Mouse (Mus musculus): ENCODE measurements around the gene Snrpg.
"Not testable (repeated sequence)": the region's sequence is repeated elsewhere in the genome, so short reads cannot be mapped to it uniquely, and the experiment has no call there.

Snrpg gene

DNA sequence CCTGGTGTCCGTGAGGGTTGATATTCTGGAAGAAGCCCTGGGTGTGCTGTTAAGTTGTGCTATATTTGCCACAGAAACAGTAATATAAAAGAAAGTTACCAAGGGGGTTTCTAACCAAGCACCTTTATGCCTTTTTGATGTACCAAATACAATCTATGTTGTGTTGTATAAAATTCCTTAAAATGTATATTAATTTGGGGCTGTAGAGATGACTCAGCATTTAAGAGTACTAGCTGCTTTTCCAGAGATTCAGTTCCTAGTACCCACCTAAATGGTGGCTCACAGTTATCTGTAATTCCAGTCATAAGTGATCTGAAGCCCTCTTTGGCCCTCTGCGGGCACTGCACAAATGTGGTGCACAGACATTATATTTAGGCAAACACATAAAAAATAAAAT, 4.3 kb upstream of the Snrpg start:
- CTCF ChIA-PET = interaction anchor here (0.5 to 1.0 kb wide), 2 partner anchors 59 to 398 kb away, joined by 3 to 12 read pairs; partner anchors contain the start of gene Gm44790

DNA sequence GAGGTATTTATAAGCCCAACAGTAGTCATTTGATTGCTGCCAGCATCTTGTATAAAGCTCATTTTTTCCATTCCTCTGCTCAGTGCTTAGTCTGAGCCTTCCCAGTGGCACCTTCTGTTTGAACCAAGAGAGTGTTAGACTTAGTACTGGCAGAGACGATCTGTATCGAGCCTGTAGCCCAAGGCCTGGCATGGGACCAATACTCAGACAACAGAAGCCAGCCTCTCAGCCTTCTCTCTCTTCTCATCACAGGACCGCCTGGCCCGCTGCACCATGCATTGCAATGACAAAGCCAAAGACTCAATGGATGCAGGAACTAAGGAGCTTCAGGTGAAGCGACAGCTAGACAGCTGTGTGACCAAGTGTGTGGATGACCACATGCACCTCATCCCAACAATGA, 2.6 kb upstream of the Snrpg start:
- CTCF ChIA-PET = no interaction called here

DNA sequence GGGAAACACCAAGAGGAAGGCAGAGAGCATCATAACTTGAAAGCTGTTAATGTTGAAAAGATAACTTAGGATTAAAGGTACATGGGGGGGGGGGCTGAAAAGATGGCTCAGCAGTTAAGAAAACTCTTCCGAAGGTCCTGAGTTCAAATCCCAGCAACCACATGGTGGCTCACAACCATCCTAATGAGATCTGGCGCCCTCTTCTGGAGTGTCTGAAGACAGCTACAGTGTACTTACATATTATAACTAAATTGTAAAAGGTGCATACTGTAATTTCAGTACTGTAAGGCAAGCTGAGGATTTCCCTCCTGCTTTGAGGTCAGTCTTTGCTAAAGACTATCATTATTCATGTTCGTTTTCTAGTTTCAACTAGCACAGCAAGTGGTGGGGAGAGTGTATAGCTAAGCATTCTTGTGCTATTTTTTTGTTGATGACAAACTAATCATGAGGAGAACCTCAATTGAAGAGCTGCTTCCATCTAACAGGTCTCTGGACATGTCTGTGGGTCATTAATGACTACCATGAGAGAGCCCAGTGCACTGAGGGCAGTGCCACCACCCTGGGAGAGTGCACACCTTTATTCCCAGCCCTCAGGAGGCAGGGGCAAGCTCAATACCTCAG, 901 bp upstream of the Snrpg start:
- CTCF ChIA-PET = no interaction called here

DNA sequence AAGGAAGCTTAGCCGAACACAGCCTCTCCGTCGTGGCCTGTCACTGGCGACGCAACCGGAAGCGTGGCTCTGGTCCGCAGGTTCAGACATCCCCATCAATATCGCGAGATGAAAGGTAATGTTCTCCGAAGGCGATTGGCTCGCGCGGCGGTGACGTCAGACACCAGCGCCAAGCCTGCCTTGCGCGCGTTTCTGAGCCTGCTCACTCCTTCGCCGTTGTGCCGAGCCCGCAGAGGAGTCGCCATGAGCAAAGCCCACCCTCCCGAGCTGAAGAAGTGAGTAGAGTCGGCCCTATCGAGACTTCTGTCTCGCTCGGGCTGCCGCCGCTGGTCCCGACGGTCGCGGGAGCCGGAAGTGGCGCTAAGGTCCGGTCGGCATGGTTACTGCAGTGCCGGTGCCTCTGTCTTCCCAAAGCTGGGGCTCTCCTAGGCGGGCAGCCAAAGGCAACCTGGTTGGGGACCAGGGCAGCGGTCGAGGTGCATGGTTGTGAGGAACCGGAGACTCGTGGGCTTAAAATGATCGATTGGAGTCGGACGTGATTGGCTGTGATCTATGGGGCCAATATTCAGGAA, 322 bp downstream of the Snrpg start:
- CTCF ChIA-PET = no interaction called here

DNA sequence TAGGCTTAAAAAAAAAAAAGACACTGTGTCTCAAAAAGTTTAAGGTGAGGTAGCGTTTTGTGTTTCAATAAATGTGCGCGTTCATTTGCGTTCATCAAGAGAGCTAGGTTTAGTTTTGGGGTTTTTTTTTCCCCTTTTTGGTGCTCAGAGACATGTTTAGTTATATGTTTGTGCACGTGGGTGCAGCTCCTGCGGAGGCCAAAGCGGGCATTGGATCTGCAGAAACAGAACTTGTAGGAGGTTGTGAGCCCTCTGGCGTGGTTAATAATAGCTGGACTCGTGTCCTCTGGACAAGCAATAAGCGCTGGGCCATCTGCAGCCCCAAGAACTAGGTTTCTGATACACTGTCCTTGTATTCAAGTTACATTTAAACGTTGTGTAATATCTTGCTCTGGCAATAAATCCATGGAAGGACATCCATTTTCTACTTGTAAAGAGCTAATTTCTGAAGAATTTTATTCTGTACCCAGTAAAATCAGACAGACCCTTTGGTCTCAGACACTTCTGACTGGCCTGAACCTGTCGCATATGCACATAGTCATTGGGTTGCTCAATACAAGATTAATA, 929 bp downstream of the Snrpg start:
- CTCF ChIA-PET = no interaction called here

DNA sequence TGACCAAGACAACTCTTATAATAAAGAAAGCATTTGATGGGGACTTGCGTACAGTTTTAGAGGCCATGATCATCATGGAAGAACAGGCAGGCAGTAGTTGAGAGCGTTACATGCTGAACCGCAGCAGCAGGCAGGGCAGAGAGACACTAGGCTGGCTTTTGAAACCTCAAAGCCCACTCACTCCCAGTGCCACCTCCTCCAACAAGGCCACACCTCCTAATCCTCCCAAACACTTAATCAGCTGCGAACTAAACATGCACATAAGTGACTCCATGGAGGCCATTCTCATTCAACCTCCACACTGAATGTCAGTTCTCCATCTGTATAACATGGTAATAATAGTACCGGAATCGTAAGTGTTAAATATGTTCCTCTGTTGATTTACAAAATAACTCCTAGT, 2.5 kb downstream of the Snrpg start:
- CTCF ChIA-PET = no interaction called here

DNA sequence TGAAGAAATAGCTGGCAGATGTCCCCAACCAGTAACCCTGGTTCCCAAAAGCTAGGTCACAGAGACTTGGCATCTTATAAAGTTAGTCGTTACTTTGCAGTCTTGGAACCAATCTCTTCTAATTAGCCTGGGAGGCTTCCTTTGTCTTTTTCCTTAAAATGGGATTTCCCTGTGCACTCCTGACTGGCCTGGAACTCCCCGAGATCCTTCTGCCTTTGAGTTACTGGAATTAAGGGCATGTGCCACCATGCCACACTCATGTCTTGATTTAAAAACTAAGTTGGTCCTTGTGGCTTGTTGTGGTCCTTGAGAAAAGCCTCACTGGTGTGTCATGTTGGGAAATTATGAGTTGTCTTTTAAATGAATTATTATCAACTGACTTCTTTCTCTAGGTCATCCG, 7.2 kb downstream of the Snrpg start:
- CTCF ChIA-PET = no interaction called here

DNA sequence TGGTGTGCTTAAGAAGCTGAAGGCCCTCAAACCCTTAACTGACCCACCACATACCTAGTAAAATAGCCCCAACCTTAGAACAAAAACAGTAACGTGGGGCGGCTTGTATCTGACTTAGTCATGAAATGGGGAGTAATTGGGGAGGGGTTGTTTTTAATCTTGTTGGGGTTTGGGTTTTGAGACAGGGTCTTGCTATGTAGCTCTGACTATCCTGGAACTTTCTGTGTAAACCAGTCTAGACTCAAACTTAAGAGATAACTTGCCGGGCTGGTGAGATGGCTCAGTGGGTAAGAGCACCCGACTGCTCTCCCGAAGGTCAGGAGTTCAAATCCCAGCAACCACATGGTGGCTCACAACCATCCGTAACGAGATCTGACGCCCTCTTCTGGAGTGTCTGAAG, 9.0 kb downstream of the Snrpg start:
- CTCF ChIA-PET = not testable (repeated sequence)

DNA sequence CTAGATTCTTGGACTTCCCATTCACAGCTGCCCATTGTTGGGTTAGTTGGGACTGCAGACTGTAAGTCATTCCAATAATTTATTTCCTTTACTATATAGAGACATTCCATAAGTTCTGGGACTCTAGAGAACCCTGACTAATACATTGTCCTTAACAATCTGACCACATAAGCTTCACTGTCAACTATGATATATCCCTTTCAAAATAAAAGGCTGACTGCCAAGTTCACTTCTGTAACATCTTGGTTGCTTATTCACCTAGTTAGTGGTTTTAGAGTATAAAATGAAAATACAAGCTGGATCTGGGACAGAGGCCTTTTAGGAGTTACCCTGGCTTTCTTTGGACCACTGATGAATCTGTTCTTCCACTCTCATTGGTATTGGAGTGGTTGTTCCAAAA, 11.4 kb downstream of the Snrpg start:
- CTCF ChIA-PET = no interaction called here

DNA sequence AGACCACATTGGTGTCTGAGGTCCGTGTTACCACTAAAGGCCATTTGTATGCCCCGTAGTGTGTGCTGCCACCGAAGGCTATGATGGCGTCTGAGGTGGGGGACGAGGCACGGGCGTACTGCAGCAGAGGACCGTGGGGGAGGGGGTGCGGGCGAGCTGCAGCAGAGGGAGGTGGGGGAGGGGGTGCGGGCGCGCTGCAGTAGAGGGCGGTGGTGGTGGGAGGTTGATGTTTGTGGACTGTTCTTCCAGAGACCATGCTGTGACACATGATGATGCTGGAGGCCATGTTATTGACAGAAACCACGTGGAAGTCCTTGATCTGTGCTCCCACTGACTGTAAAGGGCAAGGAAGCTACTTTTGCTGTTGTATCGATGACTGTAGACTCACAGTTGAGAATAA, 12.3 kb downstream of the Snrpg start:
- CTCF ChIA-PET = no interaction called here

DNA sequence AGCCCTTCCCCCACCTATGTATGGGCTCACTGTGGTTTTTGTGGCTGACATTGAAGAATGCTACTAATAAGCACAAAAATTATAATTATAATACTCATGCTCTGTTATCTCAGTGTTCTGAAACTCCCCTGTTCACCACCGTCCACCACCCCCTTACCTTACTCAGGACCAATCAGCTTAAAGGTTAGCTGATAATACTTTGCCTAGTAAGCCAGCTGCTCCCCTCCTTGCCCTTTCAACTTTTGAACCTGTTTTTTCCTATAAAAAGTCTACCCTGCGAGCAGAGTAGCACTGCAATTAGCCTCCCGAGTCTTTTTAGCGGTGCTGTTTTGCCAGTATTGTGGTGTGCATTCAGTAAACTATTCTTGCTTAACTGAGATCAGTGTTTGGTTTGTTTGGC, 13.6 kb downstream of the Snrpg start:
- CTCF ChIA-PET = no interaction called here

DNA sequence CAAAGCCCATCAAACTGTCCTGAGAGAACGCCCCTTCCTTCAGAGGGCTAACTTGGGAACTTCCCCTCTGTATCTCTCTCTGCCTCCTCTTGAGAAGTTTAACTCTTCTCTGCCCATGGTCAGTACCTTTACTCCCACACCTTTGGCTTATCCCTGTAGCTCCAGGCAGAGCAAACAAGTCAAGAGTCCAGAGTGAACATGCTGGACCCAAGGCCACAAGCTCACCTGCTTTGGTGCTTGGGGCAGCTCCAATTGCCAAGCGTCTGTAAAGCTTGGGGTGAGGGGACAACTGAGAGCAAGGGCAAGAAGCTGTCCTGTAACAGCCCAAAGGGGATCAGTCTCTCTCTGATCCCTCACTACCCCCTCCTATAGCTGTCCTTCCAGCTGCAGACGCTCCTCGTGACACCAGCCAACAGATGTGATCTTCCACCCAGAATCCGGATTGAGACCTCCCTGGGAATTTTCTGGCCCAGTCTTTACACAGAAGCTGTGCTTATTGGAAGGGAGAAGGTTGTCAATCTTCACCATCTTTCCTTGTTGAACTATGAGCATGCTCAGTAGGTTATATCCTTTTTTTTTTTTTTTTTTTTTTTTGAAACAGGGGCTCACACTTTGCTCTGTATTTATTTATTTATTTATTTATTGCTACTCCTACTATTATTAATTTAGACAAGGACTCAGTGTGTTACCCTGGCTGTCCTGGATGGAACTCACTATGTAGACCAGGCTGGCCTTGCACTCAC, 14.4 kb downstream of the Snrpg start:
- CTCF ChIA-PET = interaction anchor here (0.5 to 0.7 kb wide), 4 partner anchors 118 to 1697 kb away, joined by 3 to 7 read pairs (median 4); no protein-coding TSS in a partner anchor

DNA sequence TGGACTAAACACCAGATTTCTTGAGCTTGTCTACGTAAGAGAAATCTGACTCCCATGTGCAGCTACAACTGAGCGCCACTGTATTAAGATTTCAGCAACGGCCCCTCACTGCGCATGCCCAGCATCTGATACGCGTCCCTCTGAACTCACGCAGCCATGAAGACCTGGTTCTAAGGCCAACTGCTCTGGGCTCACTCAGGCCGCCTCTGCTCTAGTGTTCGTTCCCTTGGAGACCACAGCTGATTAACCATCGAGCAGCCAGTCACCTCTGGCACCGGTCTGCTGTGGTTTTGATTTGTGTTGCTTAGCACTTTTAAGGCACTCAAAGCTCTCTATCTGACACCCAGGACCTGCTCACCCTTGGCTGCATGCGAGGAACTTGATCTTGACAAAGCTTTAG, 16.2 kb downstream of the Snrpg start:
- CTCF ChIA-PET = no interaction called here

DNA sequence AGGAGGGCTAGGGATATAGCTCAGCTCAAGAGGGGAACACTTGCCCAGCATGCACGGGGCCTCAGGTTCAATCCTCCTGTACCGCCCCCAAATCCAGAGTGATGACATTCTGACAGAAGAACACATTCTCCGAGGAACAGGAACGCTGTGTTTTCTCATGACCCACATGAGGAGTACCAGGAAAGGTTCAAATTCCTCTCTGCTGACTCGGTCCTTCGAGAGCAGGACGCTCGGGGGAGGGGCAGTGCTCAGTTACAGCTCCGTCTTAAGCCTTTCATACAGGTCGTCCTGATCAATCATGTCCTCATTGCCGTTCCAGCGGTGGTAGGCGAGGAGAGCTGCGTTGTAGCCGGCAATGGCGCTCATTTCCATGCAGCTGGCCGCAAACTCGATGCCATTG, 17.4 kb downstream of the Snrpg start:
- CTCF ChIA-PET = no interaction called here

DNA sequence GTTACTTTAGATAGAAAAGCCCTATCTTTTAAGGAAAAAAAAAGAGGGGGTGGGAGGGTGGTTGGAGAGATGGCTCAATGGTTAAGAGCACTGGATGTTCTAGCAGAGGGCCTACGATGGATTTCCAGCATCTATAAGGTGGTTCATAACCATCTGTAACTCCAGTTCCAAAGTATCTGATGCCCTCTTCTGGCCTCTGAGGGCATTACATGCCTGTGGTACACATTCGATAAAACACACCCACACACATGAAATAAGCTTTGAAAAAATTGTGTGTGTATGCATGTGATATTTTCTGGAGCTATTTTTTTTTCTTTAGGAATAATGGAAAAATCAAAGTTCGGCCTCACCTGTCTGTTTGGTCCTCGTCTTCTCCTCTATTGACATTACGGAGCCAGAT, 20.2 kb downstream of the Snrpg start:
- CTCF ChIA-PET = interaction anchor here (1.0 to 1.2 kb wide), 2 partner anchors 11 to 27 kb away, joined by 3 to 5 read pairs; no protein-coding TSS in a partner anchor

DNA sequence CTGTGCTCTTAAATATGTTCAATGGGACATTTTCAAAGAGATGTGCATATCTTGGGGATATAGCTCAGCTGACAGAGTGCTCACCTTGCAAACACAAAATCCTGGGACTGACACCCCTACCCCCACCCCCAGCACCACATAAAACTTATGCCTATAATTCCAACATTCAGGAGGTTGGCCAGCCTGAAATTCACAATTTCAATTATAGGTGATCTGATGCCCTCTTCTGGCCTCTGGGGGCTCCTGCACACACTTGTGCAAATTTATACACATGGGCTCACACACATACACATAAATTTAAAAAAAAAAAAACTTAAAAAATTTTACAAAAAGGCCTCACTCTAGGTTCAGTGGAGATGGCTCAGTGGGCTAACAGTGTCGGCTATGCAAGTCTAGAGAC, 22.1 kb downstream of the Snrpg start:
- CTCF ChIA-PET = no interaction called here

DNA sequence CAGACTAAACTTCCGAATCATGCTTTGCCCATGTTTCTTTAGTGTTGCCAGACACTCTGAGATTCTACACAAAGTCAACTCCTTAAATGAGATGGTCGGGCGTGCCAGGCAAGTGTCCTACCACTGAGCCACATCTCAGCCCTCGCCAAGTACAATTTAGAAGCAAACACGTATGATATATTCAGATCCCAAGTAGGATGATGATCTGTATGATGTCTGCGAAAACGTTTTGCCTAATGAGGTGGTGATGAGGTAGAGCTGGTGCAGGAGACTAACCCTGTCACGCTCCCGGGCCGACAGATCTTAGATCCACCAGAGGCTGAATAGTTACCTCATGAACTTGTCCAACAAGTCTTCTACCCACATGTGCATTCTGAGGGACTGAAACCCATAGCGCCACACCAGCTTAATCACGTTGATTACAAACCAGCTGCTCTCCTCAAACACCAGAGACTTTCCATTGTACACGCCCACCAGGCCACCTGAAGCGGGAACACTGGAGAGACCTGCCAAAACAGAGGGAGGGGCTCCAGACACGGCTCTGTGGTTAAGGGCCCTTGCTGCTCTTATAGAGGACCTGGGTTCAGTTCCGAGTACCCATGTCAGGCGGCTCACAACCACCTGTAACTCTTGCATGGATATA, 23.1 kb downstream of the Snrpg start:
- CTCF ChIA-PET = interaction anchor here (0.6 kb wide), 1 partner anchor 178 kb away, joined by 4 read pairs; no protein-coding TSS in a partner anchor

DNA sequence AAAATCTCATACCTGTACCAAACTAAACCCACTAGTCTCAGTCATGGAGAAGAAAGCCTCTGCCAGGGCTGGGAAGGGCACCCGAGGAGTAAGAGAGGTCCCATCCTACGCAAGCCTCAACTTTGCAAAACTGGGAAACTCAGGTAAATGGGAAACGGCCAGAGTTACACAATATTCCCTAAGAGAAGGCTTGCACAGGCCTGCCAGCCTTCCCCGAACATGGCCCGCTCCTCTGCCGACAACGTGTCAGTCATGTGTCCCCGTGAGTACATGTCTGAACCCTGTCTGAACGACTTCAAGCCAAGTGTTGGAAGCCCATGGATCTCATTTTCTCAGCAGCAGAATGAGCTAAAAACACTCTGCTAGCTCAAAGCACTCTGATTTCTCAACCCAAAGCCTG, 23.9 kb downstream of the Snrpg start:
- CTCF ChIA-PET = interaction anchor here (0.6 kb wide), 1 partner anchor 179 kb away, joined by 4 read pairs; no protein-coding TSS in a partner anchor

DNA sequence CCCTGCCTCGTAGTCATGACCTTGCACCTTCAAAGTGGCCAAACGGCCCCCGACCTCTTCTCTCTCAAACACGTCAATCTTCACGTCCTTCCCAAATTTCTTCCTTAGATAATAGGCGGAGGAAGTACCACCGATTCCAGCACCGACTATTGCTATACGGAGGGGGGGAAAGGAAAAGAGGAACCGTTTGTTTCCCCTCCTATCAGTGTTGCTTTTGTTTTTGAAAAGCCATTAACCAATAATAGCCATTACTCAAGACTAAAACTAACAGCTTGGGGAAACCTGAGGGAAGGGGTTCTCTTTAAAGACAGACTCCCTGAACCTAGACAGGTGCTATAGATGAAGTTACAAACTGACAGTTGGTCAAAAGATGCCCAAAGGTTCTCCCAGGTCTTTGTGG, 24.9 kb downstream of the Snrpg start:
- CTCF ChIA-PET = no interaction called here

DNA sequence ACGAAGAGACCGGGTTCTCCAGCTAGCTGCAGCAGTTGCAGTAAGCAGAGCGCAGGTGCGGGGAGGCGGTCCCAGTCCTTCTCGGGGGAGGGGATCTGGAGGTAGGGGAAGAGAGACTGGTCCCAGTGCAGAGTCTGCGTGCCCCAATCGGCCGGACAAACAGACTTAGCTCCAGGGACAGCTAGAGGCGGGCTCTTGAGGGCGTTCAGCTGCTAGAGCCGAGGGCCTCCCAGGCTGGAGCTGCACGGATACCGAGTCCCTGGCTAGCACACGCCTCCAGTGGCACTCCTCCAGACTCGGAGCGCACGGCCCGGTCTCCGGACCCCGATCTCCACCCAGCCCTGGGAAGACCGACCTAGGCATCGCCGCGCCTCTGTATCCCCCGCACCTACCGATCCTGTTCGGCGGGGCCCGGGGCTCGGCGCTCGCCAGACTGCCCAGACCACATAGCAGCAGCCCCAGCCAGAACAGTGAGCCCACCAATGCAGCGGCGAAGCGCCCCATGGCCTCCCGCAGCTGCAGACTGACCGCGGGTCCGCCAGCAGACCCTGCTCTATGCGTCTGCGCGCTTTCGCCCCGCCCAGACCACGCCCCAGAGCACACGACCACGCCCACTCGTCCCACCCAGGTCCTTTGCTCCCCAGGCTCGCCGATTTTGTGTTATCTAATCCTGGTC, 25.6 kb downstream of the Snrpg start, which contains the start of gene Pcyox1:
Gene Pcyox1 (minus strand): TSS at position 574 of the 676 bp plus-strand sequence.
- CTCF ChIA-PET = no interaction called here

DNA sequence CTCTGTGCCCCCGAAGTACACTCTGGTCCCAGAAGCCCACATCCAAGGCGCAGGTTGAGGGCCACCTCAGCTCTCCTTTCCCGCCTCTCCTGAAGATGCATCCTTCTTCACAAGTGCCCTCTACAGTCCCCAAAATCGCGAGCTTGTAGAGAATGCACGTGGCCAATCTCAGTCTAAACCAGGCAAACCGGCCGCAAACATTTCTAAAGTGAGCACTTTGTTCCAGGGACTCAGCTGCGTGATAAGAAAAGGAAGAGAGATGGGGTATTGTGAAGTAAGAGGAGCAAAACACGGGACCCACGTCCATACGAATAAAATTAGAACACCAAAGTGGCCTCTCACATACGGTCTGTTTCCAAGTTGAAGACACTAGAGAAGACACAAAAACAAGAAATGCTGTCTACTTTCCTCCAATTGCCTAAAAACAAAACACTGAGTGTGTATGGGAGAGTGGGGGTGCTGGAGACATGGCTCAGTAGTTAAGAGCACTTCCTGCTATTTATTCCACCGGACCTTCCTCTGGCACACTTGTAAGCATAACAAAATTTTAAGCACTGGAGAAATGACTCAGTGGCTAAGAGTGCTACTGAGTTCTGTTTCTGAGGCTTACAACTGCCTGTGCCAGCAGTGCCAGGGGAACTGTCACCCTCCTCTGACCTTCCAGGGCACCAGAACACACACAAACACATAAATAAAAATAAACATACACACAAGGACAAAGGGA, 26.3 kb downstream of the Snrpg start:
- CTCF ChIA-PET = no interaction called here

Measured in spleen, embryonic (tissue).